Mouse (Mus musculus) mesoderm, embryonic 11.5 days (tissue): Measurements from ENCODE around the gene Angptl4.
"Not testable (repeated sequence)": the region's sequence is repeated elsewhere in the genome, so short reads cannot be mapped to it uniquely, and the experiment has no call there.

Experiments
- DNase-seq: peaks from one replicate; pipeline ENCODE4 v3.0.0-alpha.2; 2012; ENCODE audit warnings: low read depth, low spot score

Gene Angptl4

GRCm38 (mm10) chr17:33756108-33756790 is 25.4 kb downstream of the Angptl4 start:
- DNase-seq = no peak

DNA sequence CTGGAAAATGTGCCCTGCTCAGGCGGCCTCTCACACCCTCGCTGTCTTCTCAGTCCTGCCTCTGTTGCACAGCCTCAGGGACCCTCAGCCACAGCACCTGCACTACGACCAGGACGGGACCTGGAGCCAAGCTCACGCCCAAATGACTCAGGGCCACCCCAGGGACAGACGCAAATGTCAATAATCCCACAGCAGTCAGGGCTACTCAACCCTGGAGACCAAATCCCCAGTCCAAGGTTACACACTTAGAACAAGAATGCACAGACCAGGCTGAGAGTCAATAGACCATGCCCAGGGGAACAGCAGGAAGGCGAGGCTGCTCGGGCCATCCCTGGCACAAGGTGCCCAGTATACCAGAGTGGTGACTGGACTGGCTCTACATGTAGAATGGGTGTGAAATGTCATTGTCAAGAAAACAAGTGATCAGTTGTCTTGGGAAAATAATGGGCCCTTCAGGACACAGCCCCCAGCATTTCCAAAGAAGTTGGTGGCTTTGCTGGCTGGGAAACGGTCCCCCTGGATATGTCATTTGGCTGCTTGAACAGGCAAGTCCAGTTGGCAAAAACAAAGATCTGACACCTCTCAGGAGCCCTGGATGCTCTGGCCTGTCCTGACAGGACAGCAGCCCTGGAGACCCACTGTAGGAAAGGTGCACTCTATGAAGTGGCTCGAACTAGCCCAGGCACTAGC is 26.1 kb downstream of the Angptl4 start:
- no peak for DNase-seq

GRCm38 (mm10) chr17:33754656-33755055 is 27.0 kb downstream of the Angptl4 start:
- DNase-seq = no peak

- no peak for DNase-seq
Observed at GRCm38 (mm10) chr17:33752297-33752696, 29.3 kb downstream of the Angptl4 start.

DNA sequence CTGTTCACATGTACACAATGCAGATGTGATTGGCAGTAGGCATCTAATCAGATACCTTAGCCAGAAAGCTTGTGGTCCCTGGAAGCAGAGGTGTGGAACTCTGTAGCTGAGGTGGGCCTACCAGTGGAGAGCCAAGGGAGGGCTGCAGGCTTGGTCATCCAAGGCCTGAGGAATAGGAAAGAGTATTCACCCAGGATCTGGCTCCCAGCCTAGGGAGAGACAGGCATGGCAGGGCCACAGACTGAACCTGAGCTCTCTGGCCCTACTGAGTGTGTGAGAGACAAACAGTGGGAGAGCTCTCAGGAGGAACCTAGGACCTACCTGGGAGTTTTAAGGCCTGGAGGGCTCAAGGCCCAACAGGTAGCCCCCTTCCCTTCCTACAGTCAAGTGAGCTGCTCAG is 30.4 kb downstream of the Angptl4 start:
- DNase-seq = no peak

DNA sequence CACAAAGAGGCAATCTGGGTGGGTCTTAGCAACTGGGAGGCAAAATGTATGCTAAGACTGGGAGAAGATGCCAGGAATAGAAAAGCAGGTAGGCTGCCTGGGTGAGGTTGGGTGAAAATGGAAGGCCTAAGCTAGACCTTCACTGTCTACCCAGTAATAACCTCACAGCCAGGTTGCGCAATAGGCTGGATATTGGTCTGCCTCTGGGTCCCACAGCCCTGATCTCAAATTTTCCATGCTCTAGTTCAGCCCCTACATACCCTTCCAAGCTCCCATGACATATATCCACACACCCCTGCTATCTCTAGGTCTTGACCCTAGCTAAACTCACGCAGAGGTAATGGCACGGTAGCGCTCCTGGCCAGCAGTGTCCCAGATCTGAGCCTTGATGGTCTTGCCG is 32.2 kb downstream of the Angptl4 start:
- no peak for DNase-seq

DNA sequence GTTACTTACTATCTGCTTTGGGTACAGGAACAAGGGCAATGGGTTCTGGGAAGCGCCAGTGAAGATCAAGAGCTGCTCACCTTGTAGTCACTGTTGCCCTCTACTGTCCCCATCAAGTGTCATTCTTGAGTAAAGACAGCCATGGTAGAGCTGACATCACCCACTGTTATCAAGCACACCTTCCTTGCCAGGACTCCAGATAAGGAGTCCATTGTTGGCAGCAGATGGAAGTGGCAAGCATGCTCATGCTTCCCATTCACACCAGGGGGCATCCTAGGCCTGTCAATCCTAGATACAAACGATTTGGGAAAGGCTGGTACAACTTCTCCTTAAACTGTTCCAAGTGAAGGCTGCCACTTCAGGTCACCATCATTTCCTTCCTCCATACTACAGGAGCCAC is 35.6 kb downstream of the Angptl4 start:
- DNase-seq = peak; percentile 17

DNA sequence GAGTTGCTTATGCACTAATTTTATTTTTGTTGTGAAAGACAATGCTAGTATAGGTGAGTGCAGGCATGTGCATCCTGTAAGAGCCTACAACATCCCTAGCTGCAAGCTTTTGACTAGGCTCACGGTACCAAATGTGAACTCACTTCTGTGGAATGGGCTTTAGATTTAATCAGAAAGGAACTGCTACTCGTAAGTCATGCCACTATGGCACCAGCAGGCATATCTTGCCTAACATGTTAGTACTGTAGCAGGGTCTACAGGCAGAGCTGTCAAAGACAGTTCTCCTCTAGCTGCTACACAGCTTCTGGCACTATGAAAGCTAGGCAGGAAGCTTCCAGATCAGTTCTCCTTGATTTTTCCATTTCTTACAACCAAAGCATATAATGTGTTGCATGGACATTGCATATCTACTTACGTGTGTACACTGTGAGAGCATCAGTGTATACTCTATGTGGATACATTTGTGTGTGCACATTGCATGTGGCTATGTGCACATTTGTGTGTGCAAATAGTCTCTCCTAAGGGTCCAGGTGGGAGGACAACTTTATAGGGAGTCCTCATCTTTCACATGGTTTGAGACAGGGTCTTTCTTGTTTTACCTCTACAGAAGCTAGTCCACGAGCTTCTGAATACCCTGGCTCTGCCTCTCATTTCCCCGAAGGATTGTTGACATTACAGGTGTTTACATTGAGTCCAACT is 36.8 kb downstream of the Angptl4 start:
- DNase-seq = no peak

DNA sequence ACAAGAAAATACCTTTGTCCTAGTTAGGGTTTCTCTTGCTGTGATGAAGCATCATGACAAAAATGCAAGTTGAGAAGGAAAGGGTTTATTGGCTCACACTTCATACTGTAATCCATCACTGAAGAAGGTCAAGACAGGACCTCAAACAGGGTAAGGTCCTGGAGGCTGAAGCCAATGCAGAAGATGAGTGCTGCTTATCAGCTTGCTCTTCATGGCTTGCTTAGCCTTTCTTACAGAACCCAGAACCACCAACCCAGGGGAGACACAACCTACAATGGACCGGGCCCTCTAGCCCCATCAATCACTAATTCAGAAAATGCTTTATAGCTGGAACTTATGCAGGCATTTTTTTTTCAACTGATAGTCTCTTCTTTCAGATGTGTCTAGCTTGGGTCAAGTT is 39.2 kb downstream of the Angptl4 start:
- DNase-seq = no peak

- not testable (repeated sequence) for DNase-seq
Observed at GRCm38 (mm10) chr17:33733526-33733925, 48.1 kb downstream of the Angptl4 start.

DNA sequence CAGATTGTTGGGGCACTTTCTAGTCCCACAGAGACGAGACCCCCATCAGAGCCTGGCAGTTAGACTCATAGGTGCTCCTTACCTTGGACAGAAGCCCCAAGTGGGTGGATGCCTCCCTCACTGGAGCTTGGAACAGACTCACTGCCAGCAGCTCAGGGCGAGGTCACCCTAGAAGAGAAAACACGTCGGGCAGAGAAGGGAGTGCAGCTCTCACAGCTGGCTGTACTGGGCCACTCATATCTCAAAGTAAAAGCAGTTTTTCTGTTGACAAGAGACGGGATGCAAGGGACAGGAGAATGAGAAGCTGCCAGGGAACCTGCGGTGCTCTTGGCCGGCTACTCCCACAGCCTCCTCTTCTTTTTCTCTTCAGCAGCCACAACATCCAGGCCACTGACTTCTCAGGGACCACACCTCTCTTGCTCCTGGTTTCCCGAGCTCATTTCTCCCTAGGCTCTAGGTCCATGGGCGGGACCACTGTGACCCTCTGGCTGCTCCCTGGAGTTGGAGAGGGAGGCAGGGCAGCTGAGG is 49.0 kb downstream of the Angptl4 start:
- not testable (repeated sequence) for DNase-seq

GRCm38 (mm10) chr17:33729215-33729614 is 52.4 kb downstream of the Angptl4 start:
- DNase-seq = no peak

DNA sequence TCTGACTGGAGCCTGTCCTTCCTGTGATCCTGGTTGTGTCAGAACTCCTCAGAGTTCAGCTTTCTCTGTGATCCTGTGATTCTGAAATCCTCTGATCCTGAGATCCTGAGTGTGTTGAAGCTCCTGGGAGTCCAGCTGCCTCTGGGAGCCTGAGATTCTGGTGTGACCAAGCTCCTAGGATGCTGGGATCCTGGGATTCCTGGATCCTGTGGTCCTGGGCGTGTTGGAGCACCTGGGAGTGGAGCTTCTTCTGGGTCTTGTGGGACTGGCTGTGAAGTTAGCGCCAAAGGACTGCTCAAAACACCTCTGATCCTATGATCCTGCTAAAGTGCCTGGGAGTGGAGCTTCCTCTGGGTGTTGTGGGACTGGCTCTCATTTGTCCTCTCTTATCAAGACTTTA is 53.2 kb downstream of the Angptl4 start:
- DNase-seq = no peak
